Mouse (Mus musculus): ENCODE results near the gene Adamts8.

DNA sequence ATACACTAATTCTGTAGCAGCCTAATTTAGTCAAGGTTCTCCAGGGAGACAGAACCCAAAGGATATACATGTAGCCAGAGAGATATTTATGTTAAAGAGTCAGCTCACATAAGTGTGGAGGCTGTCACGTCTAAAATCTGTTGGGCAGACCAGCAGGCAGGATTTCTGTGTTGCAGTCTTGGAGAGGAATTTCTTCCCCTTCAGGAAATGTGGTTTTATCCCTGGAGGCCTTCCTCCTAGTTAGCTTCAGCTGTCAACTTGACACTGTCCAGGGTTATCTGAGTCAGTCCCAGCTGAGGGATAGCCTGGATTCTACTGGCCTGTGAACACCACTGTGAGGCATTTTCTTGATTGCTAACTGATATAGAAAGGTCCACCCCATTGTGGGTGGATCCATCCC lies 69.2 kb downstream of the Adamts8 start:
- no peak for TF ChIP-seq USF1 (IDR thresholded peaks at IDR 0.05; ENCODE audit: low read depth, low read length)
- no peak for TF ChIP-seq CTCF (IDR thresholded peaks at IDR 0.05 in 2 of 3, conservative IDR thresholded peaks at IDR 0.05 in 1 of 3; ENCODE audit: control insufficient read depth in 1 of 3, insufficient read depth in 1 of 3, low read depth in 2 of 3, low read length in 3 of 3, poor library complexity in 1 of 3, severe bottlenecking in 1 of 3)
- no peak for TF ChIP-seq ZKSCAN1 (IDR thresholded peaks at IDR 0.05; ENCODE audit: low read depth, low read length)
- no peak for TF ChIP-seq EP300 (IDR thresholded peaks at IDR 0.05; ENCODE audit: low read depth in 1 of 2, low read length in 2 of 2)
- no peak for TF ChIP-seq MAX (IDR thresholded peaks at IDR 0.05; ENCODE audit: low read length)
- no peak for TF ChIP-seq GABPA (IDR thresholded peaks at IDR 0.05; ENCODE audit: low read depth, low read length)
- no peak for TF ChIP-seq CHD2 (IDR thresholded peaks at IDR 0.05; ENCODE audit: low read length)
